Mouse (Mus musculus) testis, postnatal 10 days (tissue): ENCODE data around the gene Prss45.

Source experiments
- DNase-seq: peaks from one replicate; pipeline ENCODE4 v3.0.0; 2021; ENCODE audit warnings: low spot score

Prss45 gene

DNA sequence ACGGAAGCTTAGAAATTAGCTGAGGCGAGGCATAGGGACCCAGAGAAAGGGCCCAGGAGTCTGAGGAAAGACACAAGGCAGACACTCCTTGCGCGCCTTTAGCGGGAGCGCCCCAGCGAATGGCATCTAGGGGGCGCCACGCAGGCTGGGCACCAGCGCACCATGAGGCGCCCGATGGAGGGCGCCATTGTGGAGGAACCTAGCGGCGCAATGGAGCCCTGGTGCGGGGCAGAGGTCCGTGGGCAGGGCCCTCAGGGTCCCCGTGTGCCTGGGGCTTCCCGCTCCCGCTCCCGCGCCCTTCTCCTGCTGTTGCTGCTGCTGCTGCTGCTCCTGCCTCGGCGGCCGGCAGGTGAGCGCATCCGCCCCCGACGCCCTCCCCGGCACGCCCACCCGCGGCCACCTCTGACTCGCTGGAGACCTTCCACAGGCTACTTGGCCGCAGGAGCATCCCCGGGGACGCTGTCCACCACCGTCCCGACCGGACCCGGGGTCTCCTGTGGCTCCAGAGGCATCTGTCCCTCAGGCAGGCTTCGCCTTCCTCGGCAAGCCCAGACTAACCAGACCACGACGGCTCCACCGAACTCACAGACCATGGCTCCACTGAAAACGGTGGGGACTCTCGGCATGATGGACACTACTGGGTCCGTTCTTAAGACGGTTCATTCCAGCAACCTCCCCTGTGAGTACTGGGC is 23.5 kb downstream of the Prss45 start, which contains the start of gene Prss50:
TSS of gene Prss50 (plus strand) at position 187 of the 692 bp plus-strand sequence.
- DNase-seq, result peak; percentile 65

DNA sequence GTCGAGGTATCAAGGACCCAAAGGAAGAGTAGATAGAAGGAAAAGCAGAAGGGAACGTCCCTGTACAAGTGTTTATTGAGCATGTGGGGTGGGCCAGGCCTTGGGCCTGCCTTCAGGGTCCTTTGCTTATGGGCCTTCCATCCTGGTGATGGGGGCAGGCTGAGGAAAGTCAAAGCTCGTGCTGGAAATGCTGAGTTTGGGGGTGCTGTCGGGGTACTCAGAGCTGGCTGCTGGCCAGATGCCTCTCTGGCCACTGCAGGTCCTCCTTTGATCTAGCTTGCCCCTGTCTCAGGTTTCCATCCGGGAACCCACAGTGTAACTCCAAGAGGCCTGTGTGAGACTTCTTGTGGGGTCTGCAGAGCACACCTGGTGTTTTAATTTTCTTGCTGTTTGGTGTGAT is 24.1 kb downstream of the Prss45 start:
- no peak for DNase-seq

DNA sequence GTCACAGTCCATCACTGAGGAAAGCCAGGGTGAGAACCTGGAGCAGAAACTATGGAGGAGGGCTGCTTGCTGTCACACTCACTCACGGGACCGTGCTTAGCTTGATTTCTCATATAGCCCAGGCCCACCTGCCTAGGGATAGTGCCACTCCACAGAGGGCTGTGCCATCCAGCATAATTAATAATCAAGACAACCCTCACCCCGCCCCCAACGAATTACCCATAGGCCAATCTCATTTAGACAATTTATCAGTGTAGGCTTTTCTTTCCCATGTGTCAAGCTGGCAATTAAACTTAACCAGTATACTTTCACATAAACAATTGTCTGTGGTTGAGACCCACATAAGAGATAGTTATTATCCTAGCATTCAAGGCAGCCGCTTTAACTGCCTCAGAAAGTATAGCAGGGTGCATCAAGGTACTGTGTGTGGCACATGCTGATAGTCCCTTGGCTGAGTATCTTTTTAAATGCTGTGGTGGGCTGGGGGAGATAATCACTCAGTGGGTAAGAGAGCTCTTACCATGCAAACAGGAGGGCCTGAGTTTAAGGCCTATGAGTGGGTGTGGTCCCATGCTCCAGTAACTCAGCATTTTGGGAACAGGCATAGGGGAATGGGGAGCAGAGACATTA is 24.7 kb downstream of the Prss45 start:
- DNase-seq, result no peak

DNA sequence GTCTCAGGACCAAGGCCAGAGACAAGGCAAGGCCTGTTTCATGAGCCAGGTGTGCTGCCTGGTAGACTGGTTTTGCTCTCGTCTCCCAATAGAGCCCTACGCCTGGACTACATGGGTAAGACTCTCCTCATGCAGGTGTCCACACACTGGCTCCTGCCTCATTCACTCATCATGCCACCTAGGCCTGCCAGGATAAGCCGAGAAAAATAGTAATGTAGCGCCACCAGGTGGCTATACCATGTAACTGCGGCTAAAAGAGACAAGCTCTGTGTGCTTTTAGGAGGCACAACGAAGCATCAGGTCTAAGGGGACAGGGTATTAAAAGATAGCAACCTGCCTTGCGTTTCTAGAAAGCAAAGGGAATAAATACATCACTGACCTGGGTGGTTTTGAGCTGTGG is 36.6 kb downstream of the Prss45 start:
- DNase-seq, result no peak

DNA sequence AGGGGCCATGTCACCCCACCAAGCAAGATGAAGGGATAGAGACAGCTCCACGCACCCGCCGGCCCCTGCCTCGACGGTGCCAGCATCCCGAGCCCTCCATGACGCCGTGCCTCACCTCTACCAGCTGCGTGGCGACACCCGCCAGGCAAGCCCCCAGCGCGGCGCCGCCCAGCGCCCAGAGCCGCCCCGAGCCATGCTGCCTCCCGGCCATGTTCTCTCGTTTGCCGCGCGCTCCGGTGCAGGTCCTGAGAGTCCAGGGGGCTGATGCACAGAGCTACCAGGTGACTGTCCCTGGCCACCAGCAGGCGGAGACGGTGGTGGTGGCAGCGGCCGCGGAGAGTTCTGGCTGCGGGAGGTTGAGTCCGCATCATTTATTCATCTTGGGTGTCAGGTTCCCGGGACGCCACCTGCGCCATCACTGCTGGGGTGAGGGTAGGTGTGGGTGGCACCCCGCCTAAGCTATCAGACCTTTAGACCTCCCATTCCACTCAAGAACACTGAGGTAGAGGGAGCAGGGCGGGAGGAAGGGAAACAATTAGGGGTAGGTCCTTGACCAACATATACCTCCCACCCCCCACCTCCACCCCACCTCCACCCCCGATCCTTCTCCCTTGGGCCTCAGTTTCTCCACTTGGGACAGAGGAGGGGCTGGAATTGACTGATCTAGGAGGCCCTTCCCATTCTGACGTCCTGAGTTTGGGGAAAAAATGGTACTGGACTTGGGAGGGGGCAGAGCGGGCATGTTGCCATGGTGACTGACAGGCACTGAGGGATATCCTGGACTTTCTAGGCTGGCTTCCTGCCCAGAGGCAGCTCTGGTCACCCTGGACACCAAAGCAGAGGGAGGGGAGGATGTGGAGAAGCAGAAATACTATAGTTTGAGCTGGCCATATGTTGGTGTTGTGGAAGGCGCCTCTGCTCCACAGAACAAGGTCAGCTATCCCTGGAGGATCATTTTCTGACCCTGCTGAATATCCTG is 39.6 kb downstream of the Prss45 start:
- peak; percentile 67 for DNase-seq

DNA sequence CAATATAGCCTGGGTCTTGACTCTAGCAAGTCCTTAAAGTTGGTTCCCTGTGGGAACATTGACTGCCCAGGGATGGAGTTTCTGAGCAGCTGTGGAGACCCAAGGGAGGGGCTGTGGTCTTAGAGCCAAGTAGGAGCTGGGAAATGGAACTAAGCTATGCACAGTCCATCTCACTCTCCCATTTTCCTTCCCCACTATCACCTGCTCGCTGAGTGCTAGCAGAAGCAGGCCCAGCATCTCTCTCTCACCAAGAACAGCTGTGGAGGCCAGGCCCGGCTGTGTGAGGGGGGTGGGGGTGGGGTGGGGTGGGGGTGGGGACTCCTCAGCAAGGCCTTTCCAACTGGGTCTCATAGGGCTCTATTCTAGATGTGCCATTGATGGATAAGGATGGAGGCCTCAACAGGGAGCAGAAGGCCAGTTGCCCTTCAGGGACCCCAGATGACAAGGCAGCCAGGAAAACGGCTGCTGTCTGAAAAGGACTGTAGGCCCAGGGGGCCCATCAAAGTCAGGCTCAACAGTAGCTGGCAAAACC is 40.3 kb downstream of the Prss45 start:
- DNase-seq, result no peak

DNA sequence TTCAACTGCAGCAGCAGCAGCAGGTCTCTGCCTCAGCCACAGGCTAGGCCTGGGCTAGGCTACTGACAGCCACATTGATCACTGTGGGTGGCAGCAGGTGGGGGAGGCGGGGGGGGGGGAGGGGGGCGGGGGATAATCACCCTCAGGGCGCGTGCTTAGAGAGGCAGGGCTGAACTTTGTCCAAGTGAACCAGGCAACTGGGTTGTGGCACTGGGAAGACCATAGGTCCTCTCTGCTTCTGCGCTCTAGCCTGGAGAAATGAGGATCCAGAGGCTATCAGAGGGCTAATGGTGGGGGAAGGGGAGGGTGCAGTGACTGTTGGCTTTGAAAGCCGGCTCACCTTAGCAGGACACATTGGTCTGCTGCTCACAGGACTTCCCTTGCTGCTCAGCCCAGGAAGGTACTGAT is 40.9 kb downstream of the Prss45 start:
- no peak for DNase-seq

DNA sequence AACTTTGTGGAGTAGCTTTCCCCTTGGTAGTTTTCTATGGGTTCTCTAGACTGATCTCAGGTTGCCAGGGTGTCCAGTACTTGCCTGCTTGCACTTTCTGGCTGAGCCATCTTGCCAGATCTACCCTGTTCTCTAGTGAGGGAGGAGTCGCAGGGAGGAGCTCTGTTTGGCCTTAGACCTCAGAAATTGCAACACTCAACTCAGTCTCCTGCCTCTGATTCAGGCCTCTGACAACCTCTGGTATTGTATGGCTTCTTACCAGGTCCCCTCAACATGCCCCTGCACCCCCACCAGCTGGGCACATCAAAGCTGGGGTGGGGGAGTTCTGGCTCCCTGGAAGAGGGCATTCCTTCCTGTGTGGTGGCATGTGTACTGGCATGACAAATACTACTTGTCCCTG is 43.0 kb downstream of the Prss45 start:
- DNase-seq, result no peak

DNA sequence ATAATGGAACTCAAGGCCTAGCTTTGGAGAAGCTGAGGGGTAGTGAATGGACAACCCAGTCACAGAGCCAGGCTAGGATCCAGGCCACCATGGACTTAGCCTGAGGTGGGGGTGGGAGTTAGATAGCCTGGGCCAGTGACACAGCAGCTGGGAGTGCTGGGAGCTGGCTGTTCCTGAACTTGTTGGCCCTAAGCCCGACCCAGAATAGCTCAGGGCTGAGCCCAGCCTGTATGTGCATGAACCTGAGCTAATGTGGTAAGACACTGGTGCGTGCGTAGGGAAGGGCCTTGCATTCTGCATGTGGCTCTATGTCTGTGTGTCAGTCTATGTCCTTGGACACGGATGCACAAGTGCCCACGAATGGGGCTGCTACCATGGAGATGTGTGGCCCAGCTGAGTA is 43.5 kb downstream of the Prss45 start:
- peak; percentile 83 for DNase-seq

DNA sequence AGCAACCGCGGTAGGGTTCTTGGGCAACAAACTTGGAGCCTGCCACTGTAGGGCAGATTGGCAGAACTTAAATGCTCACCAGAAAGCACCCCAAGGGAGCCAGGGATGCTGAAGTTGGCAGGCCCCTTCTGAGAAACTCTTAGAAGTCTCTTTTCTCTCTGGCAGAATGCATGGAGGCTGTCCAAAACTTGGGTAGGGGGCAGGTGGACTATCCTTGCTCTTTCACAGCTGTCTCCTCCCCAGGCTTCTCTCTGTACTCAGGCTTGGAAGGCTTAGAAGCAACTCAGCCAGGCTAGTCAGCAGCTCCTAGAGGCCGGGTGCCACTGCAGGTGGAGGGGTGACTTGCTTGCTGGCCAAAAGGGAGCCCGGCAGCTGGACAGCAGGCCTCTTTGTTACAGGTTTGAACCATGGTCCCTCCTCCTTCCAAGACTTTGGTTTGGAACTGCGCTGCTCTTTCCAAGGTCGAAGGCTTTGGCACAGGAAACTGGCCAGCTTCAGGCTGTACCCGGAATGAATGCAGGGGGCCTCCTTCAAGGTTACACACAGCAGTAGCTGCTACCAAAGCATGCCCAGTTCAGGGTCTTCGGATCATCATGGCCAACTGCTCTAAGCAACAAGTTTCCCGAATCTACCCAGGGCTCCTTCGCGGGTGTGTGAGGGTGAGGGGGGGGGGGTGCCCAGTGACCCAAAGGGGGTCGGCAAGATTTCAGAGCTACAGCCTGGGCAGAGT is 45.0 kb downstream of the Prss45 start, which contains the start of gene Als2cl:
TSS of gene Als2cl (plus strand) at position 680 of the 730 bp plus-strand sequence.
- DNase-seq, result peak; percentile 71

DNA sequence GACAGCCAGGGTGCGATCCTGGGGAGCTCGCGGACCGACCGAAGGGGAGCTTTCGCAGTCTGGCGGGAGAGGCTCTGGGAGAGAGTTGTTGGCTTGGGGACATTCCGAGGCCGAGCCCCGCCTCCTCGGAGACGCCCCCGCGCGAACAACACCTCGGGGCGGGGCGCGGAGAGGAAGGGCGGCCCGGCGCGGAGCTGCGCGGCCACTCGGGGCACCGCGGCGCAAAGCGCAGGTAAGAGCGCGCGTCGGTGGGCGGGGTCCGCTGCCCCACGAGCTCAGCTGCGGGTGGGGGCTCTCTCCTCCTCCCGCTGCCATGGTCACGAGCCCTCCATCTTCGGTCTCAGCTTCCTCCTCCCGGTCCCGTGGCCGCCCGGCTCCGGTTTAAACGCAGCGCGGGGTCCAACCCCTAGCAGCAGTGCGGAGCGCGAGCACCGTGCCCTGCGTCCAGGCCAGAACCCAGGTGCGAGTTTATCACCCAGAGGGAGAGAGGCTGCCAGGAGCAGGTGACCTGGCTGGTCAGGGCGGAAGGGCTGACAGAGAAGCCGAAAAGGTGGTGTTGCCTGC is 45.7 kb downstream of the Prss45 start, which contains the start of gene Tmie:
TSS of gene Tmie (minus strand) at position 116 of the 564 bp plus-strand sequence.
- DNase-seq, result peak; percentile 89

DNA sequence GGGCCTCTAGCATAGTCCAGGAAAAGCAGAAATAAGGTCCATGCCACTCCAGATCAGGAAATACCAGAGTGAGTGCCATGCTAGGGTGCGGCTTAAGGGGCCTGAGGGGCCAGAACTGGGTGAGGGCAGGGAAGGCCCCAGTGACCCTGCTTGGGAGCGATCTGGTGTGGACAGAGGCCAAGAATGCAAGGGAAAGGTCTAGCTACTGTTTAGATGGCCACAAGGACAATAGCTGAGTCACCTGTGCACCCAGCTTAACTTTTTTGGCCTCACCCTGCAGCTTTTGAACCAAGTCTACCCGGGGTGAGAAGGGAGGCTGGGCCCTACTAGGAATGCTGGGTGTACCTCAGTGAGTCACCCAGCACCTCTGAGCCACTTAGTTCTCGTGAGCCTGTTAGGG is 46.4 kb downstream of the Prss45 start:
- no peak for DNase-seq

DNA sequence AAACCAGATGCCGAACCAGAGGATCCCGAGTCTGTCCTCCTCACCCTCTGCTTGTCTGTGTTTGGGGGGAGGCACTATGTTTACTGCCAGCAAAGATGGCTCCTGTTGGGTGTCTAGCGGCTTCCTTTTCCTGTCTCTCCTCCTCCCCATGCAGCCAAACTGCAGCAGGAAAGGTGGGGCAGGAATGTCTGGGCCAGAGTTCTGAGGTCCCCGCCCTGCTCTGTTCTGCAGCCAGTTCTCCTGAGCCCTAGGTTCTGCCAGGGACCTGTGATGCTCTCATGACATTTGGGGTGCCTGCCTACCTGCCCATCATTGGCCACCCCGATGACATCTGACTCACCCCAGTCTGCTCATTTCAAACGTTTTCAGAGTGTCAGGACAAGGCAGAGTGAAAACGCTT is 47.6 kb downstream of the Prss45 start:
- DNase-seq, result no peak

DNA sequence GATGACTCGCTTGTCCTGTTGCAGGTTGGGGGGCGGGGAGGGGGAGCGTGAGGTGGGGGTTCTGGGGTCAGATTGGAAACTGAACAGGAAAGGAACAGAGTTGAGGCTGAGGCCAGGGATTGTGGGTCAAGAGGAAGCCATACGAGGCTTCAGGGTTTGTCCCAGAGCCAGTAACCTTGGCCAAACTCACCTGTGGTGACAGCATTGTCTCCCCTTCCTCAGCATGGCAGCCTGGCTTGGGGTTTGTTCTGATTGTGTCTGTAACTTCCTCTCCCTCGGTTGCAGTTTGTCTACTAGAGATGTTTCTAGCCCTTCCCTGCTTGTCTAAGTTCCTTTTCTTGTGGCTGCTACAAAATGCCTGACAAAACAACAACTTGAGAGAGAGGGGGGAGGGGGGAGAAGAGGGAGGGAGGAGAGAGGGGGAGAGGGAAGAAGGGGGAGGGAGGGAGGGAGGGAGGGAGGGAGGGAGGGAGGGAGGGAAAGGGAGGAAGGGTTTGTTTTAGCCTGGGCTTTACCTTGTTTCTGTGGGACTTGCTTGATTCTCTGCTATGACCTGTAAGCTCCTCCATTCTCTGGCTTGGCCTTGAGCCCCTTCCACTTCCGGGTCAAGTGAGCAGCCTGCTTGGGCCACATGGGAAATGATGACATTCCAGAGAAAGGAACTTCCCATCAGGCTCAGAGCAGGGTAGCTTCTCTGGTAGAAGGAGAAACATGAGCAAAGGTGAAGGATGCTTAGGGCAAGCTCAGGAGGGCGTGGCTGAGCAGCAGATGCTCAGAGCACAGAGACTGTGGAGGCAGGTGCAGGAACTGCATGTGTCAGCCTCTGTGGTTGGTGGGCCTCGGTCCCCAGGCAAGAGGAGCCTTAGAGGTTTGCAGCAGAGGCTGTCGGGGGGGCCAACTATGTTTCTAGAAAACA is 53.3 kb downstream of the Prss45 start:
- DNase-seq, result no peak

DNA sequence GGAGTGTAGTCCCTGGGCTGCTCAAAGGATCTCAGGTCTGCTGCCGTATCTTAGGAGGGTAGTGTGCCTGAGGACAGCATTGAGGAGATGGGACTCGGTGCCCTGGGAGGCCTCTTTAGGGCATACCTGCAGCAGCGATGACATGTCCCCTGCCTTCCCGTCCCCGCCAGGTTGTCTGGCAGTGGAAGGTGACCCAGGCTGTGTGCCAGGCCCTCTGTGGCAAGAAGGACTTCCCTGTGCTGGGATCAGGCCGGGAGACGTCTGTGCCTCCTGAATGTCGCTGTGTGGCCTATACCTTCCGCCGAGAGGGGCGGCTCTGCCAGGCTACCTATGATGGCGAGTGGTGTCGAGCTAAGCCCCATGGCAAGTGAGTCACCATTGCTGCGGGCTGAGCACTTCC is 54.5 kb downstream of the Prss45 start:
- no peak for DNase-seq

DNA sequence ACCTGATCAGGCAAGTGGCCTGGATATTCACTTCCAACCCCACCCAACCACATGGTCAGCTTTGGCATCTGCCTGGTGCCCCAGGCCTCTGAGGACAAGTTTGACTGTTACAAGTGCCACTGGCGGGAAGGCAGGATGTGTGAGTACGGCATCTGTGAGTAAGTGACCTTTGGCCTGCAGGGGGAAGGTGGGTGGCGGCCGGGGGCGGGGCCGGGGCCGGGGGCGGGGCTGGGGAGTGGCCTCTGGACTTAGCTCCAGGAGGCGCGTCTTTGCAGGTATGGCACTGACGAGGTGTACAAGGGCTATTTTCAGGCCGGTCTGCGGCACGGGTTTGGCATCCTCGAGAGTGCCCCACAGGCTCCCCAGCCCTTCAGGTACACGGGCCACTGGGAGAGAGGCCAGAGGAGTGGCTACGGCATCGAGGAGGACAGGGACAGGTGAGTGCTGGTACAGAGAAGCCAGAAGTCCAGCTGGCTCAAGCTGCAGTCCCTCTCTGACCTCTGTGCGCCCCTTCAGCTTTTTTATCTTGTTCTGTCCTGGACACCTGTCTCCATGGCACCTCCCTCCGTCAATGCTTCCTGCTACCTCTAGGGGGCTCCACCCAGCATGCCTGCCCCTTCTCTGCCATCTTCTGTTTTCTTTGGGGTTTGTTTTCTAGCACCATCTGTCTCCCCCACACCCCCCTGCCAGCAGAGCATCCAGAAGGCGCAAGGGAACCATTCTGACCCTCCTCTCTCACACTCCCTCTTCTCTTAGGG is 55.8 kb downstream of the Prss45 start:
- no peak for DNase-seq
